Mouse (Mus musculus) liver, embryonic 16.5 days (tissue): ENCODE results near the gene Adgrb3. TPM values are rescaled to one million over a fixed set of nuclear protein-coding genes. Genes with fewer than 3 reads are reported as not detected.

Source experiments
- ATAC-seq: fragments of 200-750 bp; cut with Nextera tagmentation; 2 replicates; pipeline ENCODE4 v1.8.0; 2017; ENCODE audit warnings: low read depth, mild to moderate bottlenecking, moderate number of reproducible peaks, moderate library complexity
- H3K27ac ChIP-seq: fragments of 300-500 bp; sonication (generic); 2 replicates; pipeline ENCODE4 v1.5.1; 2014; ENCODE audit warnings: mild to moderate bottlenecking, low read length
- H3K27me3 ChIP-seq: fragments of 300-500 bp; sonication (generic); 2 replicates; pipeline ENCODE4 v1.6.1; 2014; ENCODE audit warnings: low read depth, low read length, mixed read lengths; ENCODE audit not compliant: control insufficient read depth, insufficient read depth
- H3K36me3 ChIP-seq: fragments of 300-500 bp; sonication (generic); 2 replicates; pipeline ENCODE4 v1.6.1; 2014; ENCODE audit warnings: mild to moderate bottlenecking; ENCODE audit not compliant: control insufficient read depth, insufficient read depth
- H3K4me1 ChIP-seq: fragments of 300-500 bp; sonication (generic); 2 replicates; pipeline ENCODE4 v1.6.1; 2014; ENCODE audit warnings: low read depth, low read length, mixed read lengths; ENCODE audit not compliant: control insufficient read depth
- H3K4me2 ChIP-seq: fragments of 300-500 bp; sonication (generic); 2 replicates; pipeline ENCODE4 v1.6.1; 2014; ENCODE audit warnings: low read depth, low read length, mixed read lengths
- H3K4me3 ChIP-seq: fragments of 300-500 bp; sonication (generic); 2 replicates; pipeline ENCODE4 v1.5.1; 2014; ENCODE audit warnings: low read depth, mild to moderate bottlenecking, low read length
- H3K9ac ChIP-seq: fragments of 300-500 bp; sonication (generic); 2 replicates; pipeline ENCODE4 v1.6.1; 2014; ENCODE audit warnings: low read depth, low read length
- H3K9me3 ChIP-seq: fragments of 300-500 bp; sonication (generic); replicated peaks from 2 replicates; pipeline ENCODE4 v1.6.1; 2016; ENCODE audit warnings: low read length; ENCODE audit not compliant: control insufficient read depth
- WGBS: fragments of 180-500 bp; shearing (Covaris S2); extraction: QIAGEN DNeasy Blood & Tissue Kit; methylation state at CpG from one replicate; pipeline ENCODE4 v1.1.7; 2014; ENCODE audit not compliant: insufficient replicate concordance; 5-methylcytosine and 5-hydroxymethylcytosine counted together
- polyA plus RNA-seq: library from polyadenylated mRNA; unstranded; fragments of >200 nt; fragmentation: Nextera tagmentation; extraction: Ambion mirVana; gene quantifications from 2 replicates; pipeline ENCODE4 v1.2.1, GENCODE M21; 2015

Adgrb3 gene
- polyA plus RNA-seq, 1 experiment from 2014 or later = not detected

GRCm38 (mm10) chr1:25588568-25589118, 240.9 kb downstream of the Adgrb3 start:
- Histone ChIP-seq H3K9me3 (no peaks in the 10 kb centered on the region), H3K4me3 (no peak overlapping the region), H3K4me2 (no peak overlapping the region), H3K4me1 (no peaks in the 10 kb centered on the region), H3K36me3 (no peaks in the 10 kb centered on the region), H3K27ac (no peak overlapping the region), H3K9ac (no peak overlapping the region), H3K27me3 (no peaks in the 10 kb centered on the region)
- ATAC-seq = no peak
- WGBS = 46% methylated on average over 2 of the region's 2 CpGs

- no peaks in the 10 kb centered on the region for H3K9me3 ChIP-seq
- no peak overlapping the region for H3K4me3 ChIP-seq
- no peak overlapping the region for H3K27ac ChIP-seq
- 70% methylated on average over 1 of the region's 1 CpGs for WGBS
- ATAC-seq = no peak
- H3K27me3 ChIP-seq = no peaks in the 10 kb centered on the region
- H3K36me3 ChIP-seq = no peaks in the 10 kb centered on the region
- no peak overlapping the region for H3K9ac ChIP-seq
- no peaks in the 10 kb centered on the region for H3K4me1 ChIP-seq
- H3K4me2 ChIP-seq = no peak overlapping the region
Measured at GRCm38 (mm10) chr1:25581698-25582097, 247.8 kb downstream of the Adgrb3 start.

GRCm38 (mm10) chr1:25577836-25578235, 251.7 kb downstream of the Adgrb3 start:
- Histone ChIP-seq H3K9ac (no peak overlapping the region), H3K27ac (no peak overlapping the region), H3K4me2 (no peak overlapping the region), H3K4me1 (no peaks in the 10 kb centered on the region), H3K36me3 (no peaks in the 10 kb centered on the region), H3K27me3 (no peaks in the 10 kb centered on the region), H3K4me3 (no peak overlapping the region), H3K9me3 (no peaks in the 10 kb centered on the region)
- no peak for ATAC-seq
- whole genome bisulfite sequencing = 60% methylated on average over 4 of the region's 4 CpGs

- H3K36me3 ChIP-seq = no peaks in the 10 kb centered on the region
- no peak overlapping the region for H3K27ac ChIP-seq
- H3K4me3 ChIP-seq = no peak overlapping the region
- no peaks in the 10 kb centered on the region for H3K27me3 ChIP-seq
- 71% methylated on average over 6 of the region's 6 CpGs for WGBS
- no peak overlapping the region for H3K9ac ChIP-seq
- no peak overlapping the region for H3K4me2 ChIP-seq
- no peaks in the 10 kb centered on the region for H3K9me3 ChIP-seq
- no peak for ATAC-seq
- H3K4me1 ChIP-seq = no peaks in the 10 kb centered on the region
Measured at GRCm38 (mm10) chr1:25576598-25576997, 252.9 kb downstream of the Adgrb3 start.

- Histone ChIP-seq H3K9me3 (no peaks in the 10 kb centered on the region), H3K9ac (no peak overlapping the region), H3K4me1 (no peaks in the 10 kb centered on the region), H3K27me3 (no peaks in the 10 kb centered on the region), H3K4me2 (no peak overlapping the region), H3K27ac (no peak overlapping the region), H3K36me3 (no peaks in the 10 kb centered on the region), H3K4me3 (no peak overlapping the region)
- 76% methylated on average over 1 of the region's 1 CpGs for WGBS
- no peak for ATAC-seq
Measured at GRCm38 (mm10) chr1:25568096-25568495, 261.4 kb downstream of the Adgrb3 start.

- H3K4me3 ChIP-seq = no peak overlapping the region
- WGBS = 61% methylated on average over 1 of the region's 1 CpGs
- ATAC-seq = no peak
- no peak overlapping the region for H3K27ac ChIP-seq
- H3K4me2 ChIP-seq = no peak overlapping the region
- H3K9ac ChIP-seq = no peak overlapping the region
- no peaks in the 10 kb centered on the region for H3K9me3 ChIP-seq
- H3K4me1 ChIP-seq = no peaks in the 10 kb centered on the region
- H3K27me3 ChIP-seq = no peaks in the 10 kb centered on the region
- no peaks in the 10 kb centered on the region for H3K36me3 ChIP-seq
Measured at GRCm38 (mm10) chr1:25546072-25546471, 283.4 kb downstream of the Adgrb3 start.

GRCm38 (mm10) chr1:25543915-25544314, 285.6 kb downstream of the Adgrb3 start:
- Histone ChIP-seq H3K9me3 (no peaks in the 10 kb centered on the region), H3K36me3 (no peaks in the 10 kb centered on the region), H3K9ac (no peak overlapping the region), H3K4me2 (no peak overlapping the region), H3K4me1 (no peaks in the 10 kb centered on the region), H3K27ac (no peak overlapping the region), H3K27me3 (no peaks in the 10 kb centered on the region), H3K4me3 (no peak overlapping the region)
- WGBS = 61% methylated on average over 2 of the region's 2 CpGs
- no peak for ATAC-seq

- no peak for ATAC-seq
- Histone ChIP-seq H3K4me1 (no peaks in the 10 kb centered on the region), H3K9ac (no peak overlapping the region), H3K9me3 (no peaks in the 10 kb centered on the region), H3K27me3 (no peaks in the 10 kb centered on the region), H3K27ac (no peak overlapping the region), H3K4me3 (no peak overlapping the region), H3K36me3 (no peaks in the 10 kb centered on the region), H3K4me2 (no peak overlapping the region)
- WGBS = 55% methylated on average over 3 of the region's 3 CpGs
Measured at GRCm38 (mm10) chr1:25542891-25543290, 286.6 kb downstream of the Adgrb3 start.

- Histone ChIP-seq H3K36me3 (no peaks in the 10 kb centered on the region), H3K27ac (no peak overlapping the region), H3K4me3 (no peak overlapping the region), H3K27me3 (no peaks in the 10 kb centered on the region), H3K4me2 (no peak overlapping the region), H3K9me3 (no peaks in the 10 kb centered on the region), H3K9ac (no peak overlapping the region), H3K4me1 (no peaks in the 10 kb centered on the region)
- WGBS = 55% methylated on average over 4 of the region's 4 CpGs
- no peak for ATAC-seq
Measured at GRCm38 (mm10) chr1:25526976-25527375, 302.5 kb downstream of the Adgrb3 start.
